Comparison of ENCODE assay signal across 11 mouse cellular contexts in the genomic region with DNA sequence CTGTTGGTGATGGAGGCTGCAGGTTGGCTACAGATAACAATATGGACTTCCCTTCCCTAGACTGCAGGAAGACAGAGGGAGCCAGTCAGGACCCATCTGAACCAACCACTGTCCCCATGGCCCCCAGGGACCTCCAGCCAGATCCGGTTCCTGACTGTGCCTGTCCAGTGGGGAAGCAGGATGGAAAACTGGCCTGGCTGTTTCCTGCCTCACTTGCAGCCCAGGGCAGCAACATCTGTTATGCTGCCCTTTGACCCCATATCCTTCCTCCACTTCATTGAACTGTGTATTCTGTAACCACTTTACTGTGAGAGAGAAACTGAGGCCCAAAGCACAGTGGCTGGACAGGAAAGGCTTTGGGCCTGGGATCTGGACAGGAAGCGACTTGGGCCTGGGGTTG. TPM values are rescaled to one million over a fixed set of nuclear protein-coding genes. Genes with fewer than 3 reads are reported as not detected.
DNase-seq lines count a peak whose midpoint lies in the region; ATAC-seq and TF ChIP-seq lines count a peak whose summit lies in the region.
"Had no signal": no experiment of that assay in that cellular context is flagged by ENCODE, and none has a peak within 500 bp of the region (broad histone marks: within the 10 kb centered on the region; RNA-seq: fewer than 3 reads in every experiment).

No protein-coding gene starts in this region.

- no peaks in the 10 kb centered on the region; the same call in 1 of the 2 replicates for H3K4me1 ChIP-seq in lung, embryonic 14.5 days (ENCODE audit: insufficient read depth)
- H3K4me1 ChIP-seq in liver, embryonic 16.5 days (ENCODE audit: control insufficient read depth, low read depth, low read length): no peaks in the 10 kb centered on the region; the same call in 1 of the 2 replicates

- no peak for ATAC-seq in lung, embryonic 14.5 days (ENCODE audit: insufficient read depth)
- no peak for ATAC-seq in liver, embryonic 16.5 days (ENCODE audit: low read depth)
- ATAC-seq in megakaryocyte-erythroid progenitor cell, adult 5-6 weeks (replicated peaks; ENCODE audit: low FRiP score, low TSS enrichment, poor library complexity, severe bottlenecking): no peak

- no peak for TF ChIP-seq CTCF in lung, embryonic 14.5 days (IDR thresholded peaks at IDR 0.05; ENCODE audit: low read depth)

- 59% methylated on average over 2 of the region's 2 CpGs for WGBS in lung, embryonic 14.5 days
- WGBS in liver, embryonic 16.5 days (ENCODE audit: insufficient replicate concordance): 41% methylated on average over 2 of the region's 2 CpGs

- peak; percentile 60 for DNase-seq in lung, embryonic 14.5 days
- no peak for DNase-seq in lung, postnatal 36 days
- DNase-seq in embryo, embryonic 9.5 days (ENCODE audit: extremely low spot score): peak; percentile 37
- DNase-seq in kidney, adult 18-20 months: peak; percentile 28
- DNase-seq in cerebellum, adult 11 months: no peak
- no peak for DNase-seq in layer of hippocampus, adult 18-20 months (ENCODE audit: low spot score in 2 of 2)
- DNase-seq: gastrocnemius, postnatal 10 days had no signal

- H3K4me3 ChIP-seq in lung, embryonic 14.5 days (ENCODE audit: low read depth, low read length): no peak overlapping the region
- no peak overlapping the region for H3K4me3 ChIP-seq in liver, embryonic 16.5 days (ENCODE audit: low read depth, low read length)
- H3K4me3 ChIP-seq: midbrain, embryonic 12.5 days had no signal

- no peaks in the 10 kb centered on the region for H3K36me3 ChIP-seq in lung, embryonic 14.5 days (ENCODE audit: insufficient read depth)
- H3K36me3 ChIP-seq in liver, embryonic 16.5 days (ENCODE audit: control insufficient read depth, insufficient read depth): no peaks in the 10 kb centered on the region
- H3K36me3 ChIP-seq: midbrain, embryonic 12.5 days had no signal

- no peak overlapping the region for H3K4me2 ChIP-seq in lung, embryonic 14.5 days
- H3K4me2 ChIP-seq in liver, embryonic 16.5 days (ENCODE audit: low read depth, low read length): no peak overlapping the region
- H3K4me2 ChIP-seq: midbrain, embryonic 12.5 days had no signal

- H3K27ac ChIP-seq in lung, embryonic 14.5 days (ENCODE audit: low read depth): peak overlapping the region; percentile 43; the same call in 1 of the 2 replicates
- H3K27ac ChIP-seq in liver, embryonic 16.5 days (ENCODE audit: low read length): 0 out of 2 replicates have a peak overlapping the region, but pooled peaks have one; percentile 20
- H3K27ac ChIP-seq: midbrain, embryonic 12.5 days had no signal

- H3K27me3 ChIP-seq in lung, embryonic 14.5 days (ENCODE audit: insufficient read depth, low read length): no peaks in the 10 kb centered on the region
- peaks cover 21% of the 10 kb centered on the region for H3K27me3 ChIP-seq in liver, embryonic 16.5 days (ENCODE audit: control insufficient read depth, insufficient read depth, low read depth, low read length)
- H3K27me3 ChIP-seq: midbrain, embryonic 12.5 days had no signal

- H3K9me3 ChIP-seq in lung, embryonic 14.5 days (ENCODE audit: low read depth, low read length): no peaks in the 10 kb centered on the region
- no peaks in the 10 kb centered on the region for H3K9me3 ChIP-seq in liver, embryonic 16.5 days (replicated peaks; ENCODE audit: control insufficient read depth, low read length)
- H3K9me3 ChIP-seq: midbrain, embryonic 12.5 days had no signal

- H3K9ac ChIP-seq in lung, embryonic 14.5 days: no peak overlapping the region
- H3K9ac ChIP-seq in liver, embryonic 16.5 days (ENCODE audit: low read depth, low read length): no peak overlapping the region
- H3K9ac ChIP-seq: midbrain, embryonic 12.5 days had no signal

RNA-seq across cellular contexts. Expression of a gene that starts 3.5 kb away (rescaled TPM):
- 849 and 861 TPM in 2 replicates for polyA plus RNA-seq in lung, embryonic 14.5 days (2014; fragmentation: Nextera tagmentation; extraction: Ambion mirVana)
- 77.7 and 84.6 TPM in 2 replicates for polyA plus RNA-seq in liver, embryonic 16.5 days (2015; fragmentation: Nextera tagmentation; extraction: Ambion mirVana)
- 10.4 and 13.4 TPM in 2 replicates for total RNA-seq in megakaryocyte-erythroid progenitor cell, adult 5-6 weeks (2014; fragmentation: Nextera tagmentation)
- 5.9 and 15.5 TPM in 2 replicates for total RNA-seq in megakaryocyte-erythroid progenitor cell, adult 5-6 weeks (2017)
- 10 to 100 TPM; 24.9 to 26.6 TPM for total RNA-seq in layer of hippocampus, adult 18-20 months (2021)

RNA-seq across cellular contexts. Expression of a gene that starts 24.4 kb away (rescaled TPM):
- 0.01 and 0.04 TPM in 2 replicates for polyA plus RNA-seq in lung, embryonic 14.5 days (2014; fragmentation: Nextera tagmentation; extraction: Ambion mirVana)
- not detected in 2 replicates for polyA plus RNA-seq in liver, embryonic 16.5 days (2015; fragmentation: Nextera tagmentation; extraction: Ambion mirVana)
- not detected in 2 replicates for total RNA-seq in megakaryocyte-erythroid progenitor cell, adult 5-6 weeks (2014; fragmentation: Nextera tagmentation)
- total RNA-seq in megakaryocyte-erythroid progenitor cell, adult 5-6 weeks (2017): not detected in 2 replicates
- total RNA-seq in layer of hippocampus, adult 18-20 months (2021): not detected
- total RNA-seq: gastrocnemius, postnatal 10 days; layer of hippocampus, postnatal 10 days had no signal
- polyA plus RNA-seq: midbrain, embryonic 12.5 days had no signal

RNA-seq across cellular contexts. Expression of a gene that starts 29.7 kb away (rescaled TPM):
- 90.0 and 103 TPM in 2 replicates for polyA plus RNA-seq in lung, embryonic 14.5 days (2014; fragmentation: Nextera tagmentation; extraction: Ambion mirVana)
- 68.0 and 71.6 TPM in 2 replicates for polyA plus RNA-seq in liver, embryonic 16.5 days (2015; fragmentation: Nextera tagmentation; extraction: Ambion mirVana)
- total RNA-seq in megakaryocyte-erythroid progenitor cell, adult 5-6 weeks (2014; fragmentation: Nextera tagmentation): 23.8 and 49.8 TPM in 2 replicates
- total RNA-seq in megakaryocyte-erythroid progenitor cell, adult 5-6 weeks (2017): 298 and 374 TPM in 2 replicates
- 10 to 100 TPM; 39.8 to 41.4 TPM for total RNA-seq in layer of hippocampus, adult 18-20 months (2021)

RNA-seq across cellular contexts. Expression of a gene that starts 48.3 kb away (rescaled TPM):
- not detected in 2 replicates for polyA plus RNA-seq in lung, embryonic 14.5 days (2014; fragmentation: Nextera tagmentation; extraction: Ambion mirVana)
- polyA plus RNA-seq in liver, embryonic 16.5 days (2015; fragmentation: Nextera tagmentation; extraction: Ambion mirVana): not detected in 2 replicates
- total RNA-seq in megakaryocyte-erythroid progenitor cell, adult 5-6 weeks (2014; fragmentation: Nextera tagmentation): not detected in 2 replicates
- not detected in 2 replicates for total RNA-seq in megakaryocyte-erythroid progenitor cell, adult 5-6 weeks (2017)
- total RNA-seq in layer of hippocampus, adult 18-20 months (2021): not detected
- total RNA-seq: gastrocnemius, postnatal 10 days; layer of hippocampus, postnatal 10 days had no signal
- polyA plus RNA-seq: midbrain, embryonic 12.5 days had no signal

RNA-seq across cellular contexts. Expression of a gene that starts 58.2 kb away (rescaled TPM):
- polyA plus RNA-seq in lung, embryonic 14.5 days (2014; fragmentation: Nextera tagmentation; extraction: Ambion mirVana): 0.30 and 0.51 TPM in 2 replicates
- 0.22 and 0.30 TPM in 2 replicates for polyA plus RNA-seq in liver, embryonic 16.5 days (2015; fragmentation: Nextera tagmentation; extraction: Ambion mirVana)
- 15.0 and 18.8 TPM in 2 replicates for total RNA-seq in megakaryocyte-erythroid progenitor cell, adult 5-6 weeks (2014; fragmentation: Nextera tagmentation)
- total RNA-seq in megakaryocyte-erythroid progenitor cell, adult 5-6 weeks (2017): 0.89 and 4.6 TPM in 2 replicates
- total RNA-seq in layer of hippocampus, adult 18-20 months (2021): under 1 TPM in 1 of 2 experiments, not detected in 1; 0.25 TPM
- total RNA-seq: gastrocnemius, postnatal 10 days had no signal
- polyA plus RNA-seq: midbrain, embryonic 12.5 days had no signal

Comparison
In these comparisons a context has a peak if more than half of its experiments do, and no peak if none do; other contexts are left out.
1. DNase-seq: peak in lung, embryonic 14.5 days (single experiment), embryo, embryonic 9.5 days (single experiment) and kidney, adult 18-20 months (single experiment); none in lung, postnatal 36 days (single experiment), cerebellum, adult 11 months (single experiment) and layer of hippocampus, adult 18-20 months (0 of 2).